Mouse (Mus musculus): ENCODE measurements around the gene Dtd2. TPM values are rescaled to one million over a fixed set of nuclear protein-coding genes. Genes with fewer than 3 reads are reported as not detected.

Dtd2 gene
- total RNA-seq (2021) = 10 to 100 TPM in 1 of 2 experiments, 1 to 10 TPM in 1; 8.0 to 10.1 TPM

- DNase-seq = peak; percentile 97
- intact Hi-C loops (cut with DNase I) = no loop called here
Observed at GRCm38 (mm10) chr12:52005877-52006632, at the start of gene Dtd2. Gene Dtd2 (minus strand): TSS chr12:52006501.

GRCm38 (mm10) chr12:52049324-52049723 is 43.0 kb upstream of the Dtd2 start:
- DNase-seq = no peak
- intact Hi-C loops (cut with DNase I) = no loop called here

- no peak for DNase-seq
- intact Hi-C loops (cut with DNase I) = no loop called here
Observed at GRCm38 (mm10) chr12:52046371-52046770, 40.1 kb upstream of the Dtd2 start.

GRCm38 (mm10) chr12:52042818-52043336 is 36.6 kb upstream of the Dtd2 start:
- DNase-seq = peak; percentile 81

GRCm38 (mm10) chr12:52038352-52038751 is 32.1 kb upstream of the Dtd2 start:
- intact Hi-C loops (cut with DNase I) = loop anchor here (5.0 kb wide), 1 partner anchor 599 kb away; no protein-coding TSS in a partner anchor

More at GRCm38 (mm10) chr12:52042818-52043336, 36.6 kb upstream of the Dtd2 start:
- intact Hi-C loops (cut with DNase I) = no loop called here

GRCm38 (mm10) chr12:52034956-52035355 is 28.7 kb upstream of the Dtd2 start:
- intact Hi-C loops (cut with DNase I) = loop anchor here (5.0 kb wide), 1 partner anchor 602 kb away; no protein-coding TSS in a partner anchor

More at GRCm38 (mm10) chr12:52038352-52038751, 32.1 kb upstream of the Dtd2 start:
- DNase-seq = no peak

GRCm38 (mm10) chr12:52032276-52032675 is 26.0 kb upstream of the Dtd2 start:
- intact Hi-C loops (cut with DNase I) = no loop called here
- DNase-seq = no peak

More at GRCm38 (mm10) chr12:52034956-52035355, 28.7 kb upstream of the Dtd2 start:
- DNase-seq = no peak

GRCm38 (mm10) chr12:52027963-52028362 is 21.7 kb upstream of the Dtd2 start, which contains the start of gene Gpr33:
Gene Gpr33 (minus strand): TSS chr12:52028063.
- intact Hi-C loops (cut with DNase I) = no loop called here
- DNase-seq = no peak

GRCm38 (mm10) chr12:52014494-52015029 is 8.3 kb upstream of the Dtd2 start:
- intact Hi-C loops (cut with DNase I) = loop anchor here (5.0 to 10.0 kb wide), 2 partner anchors 588 to 620 kb away; no protein-coding TSS in a partner anchor
- no peak for DNase-seq

GRCm38 (mm10) chr12:52014044-52014443 is 7.7 kb upstream of the Dtd2 start:
- no peak for DNase-seq
- intact Hi-C loops (cut with DNase I) = loop anchor here (5.0 to 10.0 kb wide), 2 partner anchors 588 to 621 kb away; no protein-coding TSS in a partner anchor

GRCm38 (mm10) chr12:52013274-52013673 is 7.0 kb upstream of the Dtd2 start:
- intact Hi-C loops (cut with DNase I) = loop anchor here (5.0 to 10.0 kb wide), 2 partner anchors 589 to 622 kb away; no protein-coding TSS in a partner anchor

GRCm38 (mm10) chr12:52012159-52012558 is 5.9 kb upstream of the Dtd2 start:
- intact Hi-C loops (cut with DNase I) = loop anchor here (5.0 to 10.0 kb wide), 2 partner anchors 590 to 623 kb away; no protein-coding TSS in a partner anchor
- no peak for DNase-seq

More at GRCm38 (mm10) chr12:52013274-52013673, 7.0 kb upstream of the Dtd2 start:
- DNase-seq = no peak

GRCm38 (mm10) chr12:52010630-52010961 is 4.3 kb upstream of the Dtd2 start:
- intact Hi-C loops (cut with DNase I) = loop anchor here (5.0 to 10.0 kb wide), 2 partner anchors 592 to 624 kb away; no protein-coding TSS in a partner anchor
- DNase-seq = no peak

- no peak for DNase-seq
- intact Hi-C loops (cut with DNase I) = loop anchor here (5.0 to 10.0 kb wide), 2 partner anchors 592 to 625 kb away; no protein-coding TSS in a partner anchor
Observed at GRCm38 (mm10) chr12:52009928-52010629, 3.8 kb upstream of the Dtd2 start.

- intact Hi-C loops (cut with DNase I) = no loop called here
- no peak for DNase-seq
Observed at GRCm38 (mm10) chr12:52006633-52006994, 313 bp upstream of the Dtd2 start.

- no peak for DNase-seq
- intact Hi-C loops (cut with DNase I) = loop anchor here (5.0 kb wide), 2 partner anchors 50 to 175 kb away; partner anchors contain the start of gene Hectd1
Observed at GRCm38 (mm10) chr12:52002746-52003145, 3.6 kb downstream of the Dtd2 start.

- intact Hi-C loops (cut with DNase I) = loop anchor here (5.0 kb wide), 2 partner anchors 49 to 174 kb away; partner anchors contain the start of gene Hectd1
- DNase-seq = peak; percentile 42
Observed at GRCm38 (mm10) chr12:52001544-52001943, 4.8 kb downstream of the Dtd2 start.

GRCm38 (mm10) chr12:51998366-51998932 is 7.9 kb downstream of the Dtd2 start:
- intact Hi-C loops (cut with DNase I) = no loop called here
- no peak for DNase-seq

GRCm38 (mm10) chr12:51995738-51996536 is 10.4 kb downstream of the Dtd2 start:
- intact Hi-C loops (cut with DNase I) = no loop called here
- no peak for DNase-seq
